Mouse (Mus musculus) ES-E14 (cell line): ENCODE measurements around the gene Vat1.

Source experiments
- HCFC1 ChIP-seq: IDR thresholded peaks from 2 replicates; pipeline ENCODE4 v1.6.1; 2012; ENCODE audit warnings: low read length, inconsistent platforms, borderline replicate concordance; ENCODE audit not compliant: insufficient read depth
- MAFK ChIP-seq: IDR thresholded peaks from 2 replicates; pipeline ENCODE4 v1.6.1; 2014; ENCODE audit warnings: mild to moderate bottlenecking, low read depth, low read length, inconsistent platforms; ENCODE audit not compliant: insufficient read depth

- no peak for TF ChIP-seq MAFK
- no peak for TF ChIP-seq HCFC1
Measured at GRCm38 (mm10) chr11:101465869-101466551, at the start of gene Vat1.
